Mouse (Mus musculus): ENCODE measurements around the gene Vmn1r82.

Vmn1r82 gene

GRCm38 (mm10) chr7:12300130-12300529 lies at the start of gene Vmn1r82:
Gene Vmn1r82, plus strand, starts transcription at chr7:12300430.
- no peak for DNase-seq

- DNase-seq, result no peak
Measured at GRCm38 (mm10) chr7:12268169-12268568, 32.1 kb upstream of the Vmn1r82 start, which contains the start of gene Vmn1r81. Gene Vmn1r81, minus strand, starts transcription at chr7:12268269.

GRCm38 (mm10) chr7:12329381-12329780 lies 29.2 kb downstream of the Vmn1r82 start, which contains the start of gene Vmn1r83:
Gene Vmn1r83, minus strand, starts transcription at chr7:12329481.
- no peak for DNase-seq

Measured in spleen, adult 18-20 months (tissue).